Comparison of ENCODE assay signal across 31 mouse cellular contexts in genomic region chr5:123046916-123047315, GRCm38 (mm10). TPM values are rescaled to one million over a fixed set of nuclear protein-coding genes. Genes with fewer than 3 reads are reported as not detected.
DNase-seq lines count a peak whose midpoint lies in the region; ATAC-seq and TF ChIP-seq lines count a peak whose summit lies in the region.
"Had no signal": no experiment of that assay in that cellular context is flagged by ENCODE, and none has a peak within 500 bp of the region (broad histone marks: within the 10 kb centered on the region; RNA-seq: fewer than 3 reads in every experiment).

TSS of gene Morn3 (minus strand) at chr5:123047016.

- no peaks in the 10 kb centered on the region for H3K36me3 ChIP-seq in heart, embryonic 14.5 days (ENCODE audit: control insufficient read depth, insufficient read depth, low read length)
- H3K36me3 ChIP-seq in heart, embryonic 12.5 days, result no peaks in the 10 kb centered on the region
- no peaks in the 10 kb centered on the region for H3K36me3 ChIP-seq in lung, embryonic 14.5 days (ENCODE audit: insufficient read depth)
- H3K36me3 ChIP-seq in myocyte (ENCODE audit: control insufficient read depth, insufficient read depth), result no peaks in the 10 kb centered on the region
- H3K36me3 ChIP-seq: embryonic facial prominence, embryonic 13.5 days; forebrain, embryonic 10.5 days had no signal

- H3ac ChIP-seq in myocyte (ENCODE audit: control insufficient read depth, insufficient read length), result no peak within 1 kb of the TSS

- no peaks in the 10 kb centered on the region for H3K9me3 ChIP-seq in heart, embryonic 14.5 days (ENCODE audit: control insufficient read depth, low read length)
- 0 out of 2 replicates have a peak, but pooled peaks cover 5% of the 10 kb centered on the region for H3K9me3 ChIP-seq in heart, embryonic 12.5 days (replicated peaks)
- H3K9me3 ChIP-seq in lung, embryonic 14.5 days (ENCODE audit: low read depth, low read length), result no peaks in the 10 kb centered on the region
- H3K9me3 ChIP-seq: embryonic facial prominence, embryonic 13.5 days; forebrain, embryonic 10.5 days; forebrain, embryonic 13.5 days had no signal

- WGBS in heart, embryonic 14.5 days, result 84% methylated on average over 3 of the region's 3 CpGs
- WGBS in heart, embryonic 12.5 days, result 73% methylated on average over 3 of the region's 3 CpGs
- 75% methylated on average over 3 of the region's 3 CpGs for WGBS in lung, embryonic 14.5 days

- intact Hi-C loops in gastrocnemius, adult 2 months (cut with DNase I), result loop anchor here (1.0 to 5.0 kb wide), 2 partner anchors 35 to 79 kb away; no protein-coding TSS in a partner anchor

- H3K4me1 ChIP-seq in heart, embryonic 14.5 days (ENCODE audit: control insufficient read depth in 2 of 2, insufficient read depth in 2 of 2, low read length in 2 of 2), result peaks cover 2 to 7% of the 10 kb centered on the region in 2 experiments; a peak in 2 of 4 replicates
- peaks cover 9% of the 10 kb centered on the region; the same call in 1 of the 2 replicates for H3K4me1 ChIP-seq in heart, embryonic 12.5 days (replicated peaks)
- H3K4me1 ChIP-seq in lung, embryonic 14.5 days (ENCODE audit: insufficient read depth), result 0 out of 2 replicates have a peak, but pooled peaks cover 3% of the 10 kb centered on the region

- TF ChIP-seq CTCF in gastrocnemius, adult 2 months (IDR thresholded peaks at IDR 0.05), result no peak
- TF ChIP-seq CTCF in lung, embryonic 14.5 days (IDR thresholded peaks at IDR 0.05; ENCODE audit: low read depth), result no peak

- no peak for TF ChIP-seq POLR2A in myocyte (IDR thresholded peaks at IDR 0.05; ENCODE audit: insufficient read length, low read depth)

- H3K79me2 ChIP-seq in myocyte (ENCODE audit: control insufficient read depth, insufficient read depth), result no peaks in the 10 kb centered on the region

- no peak within 1 kb of the TSS for H3K9ac ChIP-seq in heart, embryonic 14.5 days (ENCODE audit: low read length)
- no peak within 1 kb of the TSS for H3K9ac ChIP-seq in heart, embryonic 12.5 days
- H3K9ac ChIP-seq in lung, embryonic 14.5 days, result no peak within 1 kb of the TSS
- H3K9ac ChIP-seq: embryonic facial prominence, embryonic 13.5 days; forebrain, embryonic 13.5 days; hindbrain, embryonic 14.5 days had no signal

- H3K27ac ChIP-seq in gastrocnemius, adult 2 months, result peak within 1 kb of the TSS; percentile 69; the same call in 1 of the 2 replicates
- no peak within 1 kb of the TSS for H3K27ac ChIP-seq in heart, embryonic 14.5 days (replicated peaks in 1 of 2; ENCODE audit: control insufficient read depth in 1 of 2, insufficient read depth in 1 of 2, low read depth in 2 of 2, low read length in 2 of 2)
- no peak within 1 kb of the TSS for H3K27ac ChIP-seq in heart, embryonic 12.5 days (ENCODE audit: poor library complexity, severe bottlenecking)
- no peak within 1 kb of the TSS for H3K27ac ChIP-seq in lung, embryonic 14.5 days (ENCODE audit: low read depth)
- H3K27ac ChIP-seq: embryonic facial prominence, embryonic 13.5 days; forebrain, embryonic 10.5 days; forebrain, embryonic 13.5 days; hindbrain, embryonic 14.5 days; hindbrain, postnatal 0 days had no signal

- ATAC-seq in heart, embryonic 14.5 days (ENCODE audit: insufficient number of reproducible peaks, insufficient read depth, low FRiP score, low read depth), result no peak
- ATAC-seq in heart, embryonic 12.5 days (ENCODE audit: insufficient number of reproducible peaks, low FRiP score), result no peak
- ATAC-seq in lung, embryonic 14.5 days (ENCODE audit: insufficient read depth), result no peak
- ATAC-seq: forebrain, embryonic 13.5 days; forebrain, embryonic 16.5 days; hindbrain, postnatal 0 days; inflammation-experienced regulatory T-cells, adult 6 months; intestine, embryonic 16.5 days had no signal

- H3K4me3 ChIP-seq in gastrocnemius, adult 2 months, result peak within 1 kb of the TSS; percentile 41; the same call in 1 of the 2 replicates
- no peak within 1 kb of the TSS for H3K4me3 ChIP-seq in heart, embryonic 14.5 days (ENCODE audit: control insufficient read depth in 1 of 2, insufficient read depth in 1 of 2, low read depth in 1 of 2, low read length in 2 of 2)
- no peak within 1 kb of the TSS for H3K4me3 ChIP-seq in heart, embryonic 12.5 days
- no peak within 1 kb of the TSS for H3K4me3 ChIP-seq in lung, embryonic 14.5 days (ENCODE audit: low read depth, low read length)
- no peak within 1 kb of the TSS for H3K4me3 ChIP-seq in myocyte
- H3K4me3 ChIP-seq: embryonic facial prominence, embryonic 13.5 days; forebrain, embryonic 10.5 days; forebrain, embryonic 13.5 days had no signal

- H3K27me3 ChIP-seq in heart, embryonic 14.5 days (ENCODE audit: control insufficient read depth, insufficient read depth, low read length), result no peaks in the 10 kb centered on the region
- H3K27me3 ChIP-seq in heart, embryonic 12.5 days (replicated peaks), result no peaks in the 10 kb centered on the region
- H3K27me3 ChIP-seq in lung, embryonic 14.5 days (ENCODE audit: insufficient read depth, low read length), result no peaks in the 10 kb centered on the region
- H3K27me3 ChIP-seq in myocyte (ENCODE audit: control insufficient read depth, insufficient read depth, insufficient read length), result no peaks in the 10 kb centered on the region
- H3K27me3 ChIP-seq: embryonic facial prominence, embryonic 13.5 days; forebrain, embryonic 13.5 days had no signal

- H3K4me2 ChIP-seq in heart, embryonic 14.5 days (ENCODE audit: low read length), result peak within 1 kb of the TSS; percentile 31; the same call in 1 of the 2 replicates
- no peak within 1 kb of the TSS for H3K4me2 ChIP-seq in heart, embryonic 12.5 days
- H3K4me2 ChIP-seq in lung, embryonic 14.5 days, result peak within 1 kb of the TSS; percentile 3; the same call in 1 of the 2 replicates
- H3K4me2 ChIP-seq in myocyte (ENCODE audit: low read depth), result peak within 1 kb of the TSS; percentile 48
- H3K4me2 ChIP-seq: embryonic facial prominence, embryonic 13.5 days; forebrain, embryonic 13.5 days; hindbrain, embryonic 14.5 days had no signal

- DNase-seq in gastrocnemius, adult 2 months, result no peak
- DNase-seq in gastrocnemius, adult 8-10 months (ENCODE audit: low spot score in 2 of 2), result no peak
- no peak for DNase-seq in lung, embryonic 14.5 days
- DNase-seq in lung, postnatal 4 days, result no peak
- DNase-seq: adrenal gland, adult 2 months; adrenal gland, postnatal 14 days; B cell, adult 2 months; cerebellum, adult 11 months; cerebellum, adult 2 months; cerebellum, adult 9-11 months; cerebellum, postnatal 25 days; gastrocnemius, postnatal 25 days; heart, adult 18-20 months; heart, postnatal 10 days; kidney, adult 18-20 months had no signal

TF ChIP-seq in myocyte, 11 proteins besides CTCF, POLR2A, EP300 and RAD21:
- TF ChIP-seq CEBPB (IDR thresholded peaks at IDR 0.05; ENCODE audit: insufficient read depth, poor library complexity, severe bottlenecking), result no peak
- TF ChIP-seq USF1 (IDR thresholded peaks at IDR 0.05; ENCODE audit: low read depth), result no peak
- no peak for TF ChIP-seq TCF12 (IDR thresholded peaks at IDR 0.05; ENCODE audit: insufficient read depth, poor library complexity, severe bottlenecking)
- no peak for TF ChIP-seq POLR2AphosphoS2 (IDR thresholded peaks at IDR 0.05; ENCODE audit: insufficient read length, low read depth)
- no peak for TF ChIP-seq E2F4 (IDR thresholded peaks at IDR 0.05; ENCODE audit: insufficient read depth)
- no peak for TF ChIP-seq REST (IDR thresholded peaks at IDR 0.05; ENCODE audit: insufficient read depth, insufficient read length)
- no peak for TF ChIP-seq SRF (IDR thresholded peaks at IDR 0.05; ENCODE audit: control insufficient read depth, insufficient read length, low read depth)
- TF ChIP-seq MYOG (IDR thresholded peaks at IDR 0.05; ENCODE audit: control insufficient read depth in 1 of 3, insufficient read depth in 1 of 3, insufficient read length in 2 of 3, low read depth in 2 of 3), result no peak
TF ChIP-seq in myocyte: peak in this region for 0.

RNA-seq across cellular contexts. Expression of gene Morn3, which starts in this region (rescaled TPM):
- not detected for total RNA-seq in gastrocnemius, adult 2 months (2021)
- not detected for total RNA-seq in gastrocnemius, adult 8-10 months (2022)
- 0.67 TPM in 1 of 2 replicates, not detected in the other for polyA plus RNA-seq in heart, embryonic 14.5 days (2014; fragmentation: Nextera tagmentation; extraction: Ambion mirVana)
- not detected in 2 replicates for polyA plus RNA-seq in heart, embryonic 12.5 days (2016; fragmentation: Nextera tagmentation; extraction: Ambion mirVana)
- 0.72 TPM in 1 of 2 replicates, not detected in the other for polyA plus RNA-seq in lung, embryonic 14.5 days (2014; fragmentation: Nextera tagmentation; extraction: Ambion mirVana)
- polyA plus RNA-seq in myocyte (2012; fragmentation: generic; extraction: Trizol), result not detected
- total RNA-seq: adrenal gland, adult 2 months; adrenal gland, postnatal 14 days; adrenal gland, postnatal 4 days; common myeloid progenitor, adult 5-6 weeks; gastrocnemius, adult 18-20 months; gastrocnemius, postnatal 25 days; heart, adult 18-20 months; heart, postnatal 10 days; hematopoietic stem cell, adult 5-6 weeks; hindbrain, postnatal 0 days; MEL had no signal
- polyA plus RNA-seq: adrenal gland, adult 2 months; embryonic facial prominence, embryonic 13.5 days; forebrain, embryonic 16.5 days had no signal
